Mouse (Mus musculus) erythroblast, embryonic 14.5 days (primary cell): Measurements from ENCODE around the gene Vmn1r1.

Experiments
- GATA1 ChIP-seq: IDR thresholded peaks from 2 replicates; pipeline ENCODE4 v1.6.1; 2012; ENCODE audit warnings: low read length, inconsistent platforms, mixed read lengths
- TAL1 ChIP-seq: IDR thresholded peaks from 3 replicates; pipeline ENCODE4 v1.6.1; 2012; ENCODE audit warnings: low read length, inconsistent platforms, mixed read lengths

GRCm38 (mm10) chr1:182145546-182145945, 18.7 kb downstream of the Vmn1r1 start:
- TF ChIP-seq TAL1: no peak
- no peak for TF ChIP-seq GATA1
